In the genomic region with DNA sequence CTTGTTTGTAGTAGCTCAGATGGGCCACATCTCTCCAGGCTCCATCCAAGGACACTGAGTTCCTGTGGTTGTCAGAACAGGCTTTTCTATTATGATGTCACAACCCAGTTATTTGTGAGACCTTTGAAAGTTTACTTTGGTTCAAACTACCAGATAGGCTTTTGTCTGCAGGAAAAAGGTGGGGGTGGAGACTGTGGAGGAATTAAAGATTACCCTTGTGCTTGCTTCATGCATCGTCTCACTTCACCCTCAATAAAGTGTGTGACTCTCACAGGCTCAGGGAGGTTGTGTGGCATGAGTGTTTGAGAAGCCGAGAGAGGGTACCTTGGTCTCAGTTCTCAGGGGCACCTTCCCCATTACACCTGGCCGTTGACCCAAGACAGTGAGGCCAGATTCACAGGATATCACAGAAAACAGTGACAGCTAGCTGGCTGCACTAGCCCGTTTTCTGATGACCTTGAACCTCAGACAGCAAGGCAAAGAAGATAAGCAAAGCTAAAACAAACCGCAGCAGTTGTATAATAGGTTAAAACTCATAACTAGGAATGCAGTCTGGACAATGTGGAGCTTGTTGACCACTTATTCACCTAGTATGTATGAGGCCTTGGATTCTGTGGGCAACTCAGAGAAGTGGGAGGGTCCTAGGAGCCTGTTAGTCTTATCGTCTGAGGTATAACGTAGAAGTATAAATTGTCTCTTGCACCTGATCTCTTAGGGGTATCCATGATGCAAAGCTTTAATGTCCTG, we compare ENCODE assay signal across 10 mouse cellular contexts.
DNase-seq lines count a peak whose midpoint lies in the region; ATAC-seq and TF ChIP-seq lines count a peak whose summit lies in the region.
"Had no signal": no experiment of that assay in that cellular context is flagged by ENCODE, and none has a peak within 500 bp of the region (broad histone marks: within the 10 kb centered on the region; RNA-seq: fewer than 3 reads in every experiment).

No protein-coding gene starts in this region.

- H3K9ac ChIP-seq in forebrain, embryonic 16.5 days (replicated peaks; ENCODE audit: low read depth, low read length): no peak overlapping the region
- no peak overlapping the region for H3K9ac ChIP-seq in lung, postnatal 0 days (replicated peaks; ENCODE audit: low read depth)
- peak overlapping the region; percentile 50; the same call in 1 of the 2 replicates for H3K9ac ChIP-seq in kidney, embryonic 16.5 days (replicated peaks; ENCODE audit: low read length)
- 0 out of 2 replicates have a peak overlapping the region, but pooled peaks have one; percentile 13 for H3K9ac ChIP-seq in stomach, embryonic 16.5 days (ENCODE audit: low read length)
- H3K9ac ChIP-seq: forebrain, postnatal 0 days had no signal

- WGBS in forebrain, embryonic 10.5 days: 82% methylated on average over 7 of the region's 7 CpGs
- 77% methylated on average over 7 of the region's 7 CpGs for WGBS in forebrain, embryonic 16.5 days
- WGBS in lung, postnatal 0 days: 44% methylated on average over 7 of the region's 7 CpGs
- 34% methylated on average over 7 of the region's 7 CpGs for WGBS in kidney, embryonic 16.5 days
- WGBS in stomach, embryonic 16.5 days: 42% methylated on average over 7 of the region's 7 CpGs

- no peak overlapping the region for H3K4me3 ChIP-seq in forebrain, embryonic 10.5 days
- no peak overlapping the region for H3K4me3 ChIP-seq in forebrain, embryonic 16.5 days (replicated peaks; ENCODE audit: low read length)
- H3K4me3 ChIP-seq in lung, postnatal 0 days (ENCODE audit: low read depth, low read length): no peak overlapping the region
- no peak overlapping the region for H3K4me3 ChIP-seq in kidney, embryonic 16.5 days (ENCODE audit: low read length)
- no peak overlapping the region for H3K4me3 ChIP-seq in stomach, embryonic 16.5 days (replicated peaks; ENCODE audit: low read length)

- no peak for TF ChIP-seq CTCF in lung, postnatal 0 days (IDR thresholded peaks at IDR 0.05)

- no peaks in the 10 kb centered on the region for H3K27me3 ChIP-seq in forebrain, embryonic 10.5 days (ENCODE audit: poor library complexity, severe bottlenecking)
- no peaks in the 10 kb centered on the region for H3K27me3 ChIP-seq in forebrain, embryonic 16.5 days (replicated peaks; ENCODE audit: control insufficient read depth, insufficient read depth, low read length)
- no peaks in the 10 kb centered on the region for H3K27me3 ChIP-seq in lung, postnatal 0 days (replicated peaks; ENCODE audit: insufficient read depth, low read length)
- H3K27me3 ChIP-seq in kidney, embryonic 16.5 days (ENCODE audit: insufficient read depth, low read length): no peaks in the 10 kb centered on the region
- H3K27me3 ChIP-seq in stomach, embryonic 16.5 days (ENCODE audit: control insufficient read depth, insufficient read depth, low read length): no peaks in the 10 kb centered on the region

- H3K36me3 ChIP-seq in forebrain, embryonic 10.5 days (replicated peaks): no peaks in the 10 kb centered on the region
- no peaks in the 10 kb centered on the region for H3K36me3 ChIP-seq in forebrain, embryonic 16.5 days (ENCODE audit: control insufficient read depth, insufficient read depth)
- H3K36me3 ChIP-seq in lung, postnatal 0 days (ENCODE audit: insufficient read depth, low read length): no peaks in the 10 kb centered on the region
- no peaks in the 10 kb centered on the region for H3K36me3 ChIP-seq in kidney, embryonic 16.5 days (ENCODE audit: insufficient read depth, low read length)
- no peaks in the 10 kb centered on the region for H3K36me3 ChIP-seq in stomach, embryonic 16.5 days (ENCODE audit: control insufficient read depth, insufficient read depth, low read length)

- no peak for DNase-seq in forebrain, embryonic 10.5 days (ENCODE audit: extremely low spot score, low spot score)
- no peak for DNase-seq in lung, postnatal 0 days (ENCODE audit: low spot score)
- no peak for DNase-seq in lung, postnatal 10 days
- DNase-seq in cerebellum, adult 9-11 months: no peak
- DNase-seq in gastrocnemius, postnatal 36 days: no peak
- DNase-seq: cerebellum, postnatal 25 days; forebrain, postnatal 0 days had no signal

- H3K27ac ChIP-seq in forebrain, embryonic 10.5 days: 0 out of 2 replicates have a peak overlapping the region, but pooled peaks have one; percentile 48
- no peak overlapping the region for H3K27ac ChIP-seq in forebrain, embryonic 16.5 days (ENCODE audit: low read length)
- H3K27ac ChIP-seq in lung, postnatal 0 days (ENCODE audit: low read length): peak overlapping the region; percentile 34
- H3K27ac ChIP-seq in kidney, embryonic 16.5 days (ENCODE audit: low read length): peak overlapping the region; percentile 98
- H3K27ac ChIP-seq in stomach, embryonic 16.5 days (ENCODE audit: low read length): peak overlapping the region; percentile 80

- no peak for TF ChIP-seq EP300 in lung, postnatal 0 days (IDR thresholded peaks at IDR 0.05)

- intact Hi-C loops in gastrocnemius, postnatal 36 days (cut with DNase I): loop anchor here (5.0 kb wide), 1 partner anchor 34 kb away; no protein-coding TSS in a partner anchor

- no peak for ATAC-seq in forebrain, embryonic 16.5 days
- ATAC-seq in lung, postnatal 0 days: peak; percentile 54
- ATAC-seq in kidney, embryonic 16.5 days (ENCODE audit: low FRiP score, low TSS enrichment): peak; percentile 85
- ATAC-seq in stomach, embryonic 16.5 days (ENCODE audit: insufficient read depth, low FRiP score): peak; percentile 38
- ATAC-seq: forebrain, postnatal 0 days had no signal

- no peak overlapping the region for H3K4me2 ChIP-seq in forebrain, embryonic 16.5 days (ENCODE audit: low read length)
- H3K4me2 ChIP-seq in lung, postnatal 0 days (replicated peaks; ENCODE audit: low read depth, low read length): no peak overlapping the region
- peak overlapping the region; percentile 26; the same call in 1 of the 2 replicates for H3K4me2 ChIP-seq in kidney, embryonic 16.5 days (replicated peaks; ENCODE audit: low read depth, low read length)
- no peak overlapping the region for H3K4me2 ChIP-seq in stomach, embryonic 16.5 days (ENCODE audit: low read depth, low read length)

- H3K4me1 ChIP-seq in forebrain, embryonic 10.5 days: peaks cover 24% of the 10 kb centered on the region
- H3K4me1 ChIP-seq in forebrain, embryonic 16.5 days (replicated peaks; ENCODE audit: control insufficient read depth, insufficient read depth, low read length): no peaks in the 10 kb centered on the region
- peaks cover 4% of the 10 kb centered on the region; the same call in 1 of the 2 replicates for H3K4me1 ChIP-seq in lung, postnatal 0 days (ENCODE audit: insufficient read depth, low read depth, low read length)
- H3K4me1 ChIP-seq in kidney, embryonic 16.5 days (ENCODE audit: insufficient read depth, low read length): peaks cover 31% of the 10 kb centered on the region
- peaks cover 23% of the 10 kb centered on the region for H3K4me1 ChIP-seq in stomach, embryonic 16.5 days (ENCODE audit: control insufficient read depth, insufficient read depth, low read length)

- H3K9me3 ChIP-seq in forebrain, embryonic 10.5 days: no peaks in the 10 kb centered on the region
- no peaks in the 10 kb centered on the region for H3K9me3 ChIP-seq in forebrain, embryonic 16.5 days (ENCODE audit: control insufficient read depth, low read length)
- no peaks in the 10 kb centered on the region for H3K9me3 ChIP-seq in lung, postnatal 0 days (ENCODE audit: low read length)
- H3K9me3 ChIP-seq in kidney, embryonic 16.5 days (ENCODE audit: low read length): no peaks in the 10 kb centered on the region
- no peaks in the 10 kb centered on the region for H3K9me3 ChIP-seq in stomach, embryonic 16.5 days (replicated peaks; ENCODE audit: control insufficient read depth, low read length)

Comparison
In these comparisons a context has a peak if more than half of its experiments do, and no peak if none do; other contexts are left out.
1. H3K9ac ChIP-seq: peak in kidney, embryonic 16.5 days (single experiment) and stomach, embryonic 16.5 days (single experiment); none in forebrain, embryonic 16.5 days (single experiment) and lung, postnatal 0 days (single experiment).